Mouse (Mus musculus): Measurements from ENCODE around the gene Ppp4r4. TPM values are rescaled to one million over a fixed set of nuclear protein-coding genes. Genes with fewer than 3 reads are reported as not detected.
"Not testable (repeated sequence)": the region's sequence is repeated elsewhere in the genome, so short reads cannot be mapped to it uniquely, and the experiment has no call there.

Ppp4r4 gene
- polyA plus RNA-seq, 3 experiments from 2014 or later: 0.28 TPM; not detected in 2

DNA sequence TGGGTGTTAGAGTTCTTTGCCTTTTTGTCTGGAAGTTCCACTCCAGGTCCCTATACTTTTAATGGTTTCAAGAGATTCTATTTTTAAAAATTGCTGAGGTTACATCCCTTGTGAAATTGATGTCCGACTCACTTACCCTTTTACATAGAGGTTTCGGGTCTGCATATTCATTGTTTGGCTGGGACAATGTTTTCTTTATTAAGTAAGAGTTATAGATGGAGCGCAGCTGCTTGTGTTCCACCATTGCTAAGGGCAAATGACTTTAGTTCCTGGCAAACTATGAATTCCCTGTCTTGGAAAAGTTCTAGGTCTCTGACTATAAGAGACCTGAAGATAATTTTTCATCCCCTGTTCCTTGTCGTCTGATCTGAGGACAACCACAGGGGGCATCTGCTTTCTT, 8.3 kb downstream of the Ppp4r4 start:
- ATAC-seq: no peak

DNA sequence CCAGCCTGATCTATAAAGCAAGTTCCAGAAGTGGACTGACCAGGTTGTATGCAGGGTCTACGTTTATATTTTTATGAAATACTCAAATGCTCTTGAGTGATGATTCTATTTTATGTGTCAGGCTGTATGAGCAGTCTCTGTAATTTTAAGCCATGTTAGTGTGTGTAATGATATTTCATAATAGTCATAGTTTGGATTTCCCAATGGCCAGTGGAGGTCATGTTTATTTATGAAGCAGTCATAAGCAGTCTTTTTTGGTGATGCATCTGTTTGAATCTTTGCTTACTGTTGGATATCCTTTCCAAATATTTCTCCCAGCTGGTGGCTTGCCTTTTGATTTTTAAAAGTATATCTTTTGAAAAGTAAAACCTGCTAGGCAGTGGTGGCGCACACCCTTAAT, 11.3 kb downstream of the Ppp4r4 start:
- no peak for ATAC-seq

DNA sequence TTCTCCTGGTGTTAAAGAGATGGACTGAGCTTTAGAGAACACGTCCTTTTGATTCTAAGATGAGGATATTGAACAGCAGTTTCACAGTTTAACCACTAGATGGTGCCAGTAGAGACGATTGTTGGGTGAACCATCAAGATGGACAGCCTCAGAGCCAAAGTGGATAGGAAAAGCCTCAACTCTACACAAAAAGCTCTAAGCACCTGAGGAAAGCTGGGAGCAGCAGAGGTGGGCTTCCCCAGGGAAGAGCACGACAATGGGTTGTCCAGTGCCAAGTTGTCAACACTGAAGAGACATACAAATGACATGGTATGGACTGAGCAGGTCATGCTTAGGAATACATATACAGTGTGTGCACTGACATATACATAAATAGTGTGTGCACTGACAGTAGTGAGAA, 12.1 kb downstream of the Ppp4r4 start:
- ATAC-seq: peak; percentile 88

- no peak for ATAC-seq
These were observed 15.4 kb downstream of the Ppp4r4 start for GRCm38 (mm10) chr12:103547438-103547837.

DNA sequence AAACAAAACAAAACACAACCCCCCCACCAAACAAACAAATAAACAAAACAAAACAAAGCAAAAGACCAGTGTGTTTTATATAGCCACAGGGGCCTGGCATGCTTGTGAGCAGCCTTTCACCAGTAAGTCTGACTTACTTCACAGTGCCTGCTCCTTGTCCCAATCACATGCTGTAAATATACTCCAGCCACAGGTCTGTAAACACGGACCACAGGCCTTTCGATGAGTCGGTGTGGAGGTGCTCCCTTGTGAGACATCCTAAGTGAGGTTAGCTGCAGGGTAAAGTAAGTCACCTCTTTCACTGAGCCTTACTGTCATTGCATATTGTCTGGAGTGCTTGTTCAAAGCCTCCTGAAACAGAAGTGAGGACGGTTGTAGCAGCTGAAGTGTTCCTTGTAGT, 16.4 kb downstream of the Ppp4r4 start:
- no peak for ATAC-seq

- ATAC-seq: peak; percentile 95
These were observed 18.0 kb downstream of the Ppp4r4 start for GRCm38 (mm10) chr12:103550047-103550446.

DNA sequence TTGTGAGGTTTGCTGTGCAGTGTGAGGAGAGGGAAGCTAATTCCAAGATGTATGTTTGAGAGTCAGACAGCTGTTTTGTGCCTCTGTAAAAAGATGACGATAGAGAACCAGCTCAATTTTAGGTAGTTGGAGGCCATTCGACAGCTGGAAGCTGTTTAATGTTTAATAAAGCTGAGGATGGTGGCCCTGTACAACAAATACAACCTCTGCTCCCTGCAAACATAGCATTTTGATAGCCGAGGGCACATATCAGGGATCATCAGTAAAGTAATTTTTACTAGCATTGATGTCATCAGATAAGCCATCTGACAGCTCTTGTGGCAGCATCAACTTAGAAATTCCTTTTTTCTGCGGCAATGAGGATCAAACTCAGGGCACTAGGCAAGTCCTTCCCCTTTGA, 19.3 kb downstream of the Ppp4r4 start:
- no peak for ATAC-seq

GRCm38 (mm10) chr12:103552506-103552905, 20.4 kb downstream of the Ppp4r4 start:
- ATAC-seq: no peak

DNA sequence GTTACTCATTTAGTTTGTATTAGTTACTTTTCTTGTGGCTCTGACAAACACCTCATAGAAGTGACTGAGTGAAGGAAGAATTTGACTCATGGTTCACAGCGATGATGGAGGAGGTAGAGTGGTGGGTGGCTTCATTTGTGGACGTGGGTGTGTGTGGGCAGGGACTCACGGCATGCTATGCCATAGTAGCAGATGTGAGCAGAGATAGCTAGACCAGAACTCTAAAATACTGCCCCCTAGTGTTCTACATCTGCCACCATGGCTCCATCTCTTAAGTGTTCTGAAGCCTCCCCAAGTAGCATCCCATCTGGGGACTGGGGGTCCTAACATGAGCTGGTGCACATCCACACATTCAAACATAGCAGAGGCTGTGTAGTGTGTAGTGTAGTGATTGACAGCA, 21.4 kb downstream of the Ppp4r4 start:
- peak; percentile 10 for ATAC-seq

DNA sequence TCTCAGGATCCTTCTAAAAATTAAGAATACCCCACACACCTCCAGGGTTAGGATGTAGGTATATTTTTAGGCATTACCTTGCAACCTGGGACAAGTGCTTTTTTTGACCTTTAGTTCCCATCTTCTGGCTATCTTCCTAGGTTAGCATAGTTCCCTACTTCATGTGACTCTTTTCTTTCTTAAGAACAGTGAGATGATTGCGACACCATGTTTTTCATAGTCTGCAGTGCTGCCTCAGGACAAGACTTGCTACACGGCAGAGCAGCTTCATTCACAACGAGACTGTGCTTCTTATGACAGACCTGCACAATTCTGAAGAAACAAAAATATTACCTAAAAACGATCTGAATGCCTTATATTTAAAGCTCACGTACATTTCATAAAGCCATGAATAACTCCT, 24.8 kb downstream of the Ppp4r4 start:
- no peak for ATAC-seq

- no peak for ATAC-seq
These were observed 32.6 kb downstream of the Ppp4r4 start for GRCm38 (mm10) chr12:103564726-103565125.

GRCm38 (mm10) chr12:103565151-103565550, 33.1 kb downstream of the Ppp4r4 start:
- no peak for ATAC-seq

DNA sequence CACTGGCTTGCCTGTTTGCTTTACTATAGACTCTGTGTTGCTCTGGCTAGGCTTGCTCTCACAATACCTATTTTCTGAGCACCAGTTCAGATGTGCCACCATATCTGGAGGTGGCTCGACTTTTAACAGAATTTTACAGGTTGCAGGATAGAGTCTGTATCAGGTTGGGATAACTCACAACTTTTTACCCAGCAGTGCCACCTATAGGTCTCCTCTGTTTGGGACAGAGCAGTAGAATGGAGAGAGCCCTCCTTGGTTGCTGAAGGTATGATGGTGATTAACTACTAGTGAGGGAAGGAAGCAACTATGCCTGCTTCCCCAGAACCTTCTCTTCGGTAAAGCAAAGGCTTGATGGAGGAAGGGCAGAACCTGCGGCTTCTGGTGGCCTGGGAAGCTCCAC, 35.0 kb downstream of the Ppp4r4 start:
- ATAC-seq: no peak

- no peak for ATAC-seq
These were observed 37.6 kb downstream of the Ppp4r4 start for GRCm38 (mm10) chr12:103569690-103570089.

- ATAC-seq: not testable (repeated sequence)
These were observed 46.1 kb downstream of the Ppp4r4 start for GRCm38 (mm10) chr12:103578148-103578547.

GRCm38 (mm10) chr12:103583771-103584170, 51.7 kb downstream of the Ppp4r4 start:
- no peak for ATAC-seq

DNA sequence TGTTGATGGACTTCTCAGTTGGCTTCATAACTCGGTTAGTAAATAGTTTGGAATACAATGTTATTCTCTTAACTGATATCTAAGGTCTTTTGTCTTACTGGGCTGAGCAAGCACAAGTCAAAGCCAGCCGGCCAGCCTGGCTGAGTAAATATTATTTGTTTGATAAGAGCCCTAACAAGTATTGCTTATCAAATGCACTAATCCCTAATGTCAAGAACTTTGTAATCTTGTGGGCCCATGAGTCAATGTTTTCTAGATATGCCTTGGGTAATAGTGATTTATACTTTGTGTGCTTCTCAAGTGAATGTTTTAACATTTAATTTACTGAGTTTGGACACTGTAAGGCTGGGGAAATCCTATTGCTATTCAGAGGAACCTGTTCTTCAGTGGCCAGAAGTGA, 66.3 kb downstream of the Ppp4r4 start:
- ATAC-seq: no peak

- ATAC-seq: no peak
These were observed 68.3 kb downstream of the Ppp4r4 start for GRCm38 (mm10) chr12:103600364-103600763.

- no peak for ATAC-seq
These were observed 69.8 kb downstream of the Ppp4r4 start for GRCm38 (mm10) chr12:103601839-103602238.

DNA sequence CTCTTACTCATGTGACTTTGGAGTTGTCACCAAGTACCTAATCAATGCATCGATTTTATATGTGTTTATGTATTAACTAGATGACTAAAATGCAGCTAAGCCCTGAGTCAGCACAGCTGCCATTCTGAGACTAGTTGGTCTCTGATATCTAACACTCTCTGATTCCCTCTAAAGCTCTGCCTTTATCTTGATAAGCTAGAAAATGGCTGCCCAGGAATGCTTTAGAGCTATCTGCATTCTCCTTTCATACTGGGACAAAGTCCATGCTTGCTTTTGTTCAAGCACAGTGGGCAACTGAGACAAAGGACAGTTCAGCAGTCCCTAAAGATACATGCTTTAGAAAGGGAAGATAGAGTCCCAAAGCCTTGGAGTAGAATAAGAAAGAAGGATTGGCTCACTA, 83.1 kb downstream of the Ppp4r4 start:
- ATAC-seq: no peak

DNA sequence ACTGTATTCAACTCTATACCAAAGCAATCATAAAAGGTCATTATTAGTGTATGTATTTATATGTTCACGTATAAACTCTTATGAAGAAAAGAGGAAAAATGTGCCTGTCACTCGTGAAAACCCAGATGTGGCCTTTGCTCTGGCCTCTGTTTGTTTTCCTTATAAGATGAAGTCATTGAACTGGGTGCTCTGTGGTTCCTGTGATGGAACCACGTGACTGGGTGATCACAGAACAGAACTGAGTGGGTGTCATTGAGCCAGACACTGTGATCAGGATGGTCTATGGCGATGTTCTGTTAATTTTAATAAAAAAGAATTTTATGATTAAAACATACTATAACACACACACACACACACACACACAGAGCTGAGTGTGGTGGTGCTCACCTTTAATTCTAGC, 83.7 kb downstream of the Ppp4r4 start:
- ATAC-seq: no peak

DNA sequence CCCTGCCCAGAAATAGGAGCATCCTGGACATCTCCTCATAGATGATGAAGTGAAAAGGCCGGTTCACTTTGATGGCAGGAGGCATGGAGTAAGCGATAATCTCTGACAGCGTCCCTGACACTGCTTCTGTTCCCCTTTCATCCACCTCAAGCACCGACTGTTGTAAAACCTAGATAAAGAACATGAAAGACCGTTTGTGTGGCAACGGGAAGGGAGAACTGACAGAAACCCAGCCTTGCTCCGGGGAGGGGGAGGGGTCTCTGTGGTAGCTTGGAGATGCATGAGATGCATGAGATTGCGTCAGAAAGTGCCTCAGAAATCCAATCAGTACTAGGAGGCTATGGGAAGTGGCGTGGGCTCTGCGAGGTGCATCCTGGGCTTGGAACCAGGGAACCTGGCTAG, 84.8 kb downstream of the Ppp4r4 start:
- no peak for ATAC-seq

GRCm38 (mm10) chr12:103631203-103631612, 99.1 kb downstream of the Ppp4r4 start, which contains the start of gene Serpina10:
Gene Serpina10, minus strand, starts transcription at chr12:103631444.
- ATAC-seq: no peak

DNA sequence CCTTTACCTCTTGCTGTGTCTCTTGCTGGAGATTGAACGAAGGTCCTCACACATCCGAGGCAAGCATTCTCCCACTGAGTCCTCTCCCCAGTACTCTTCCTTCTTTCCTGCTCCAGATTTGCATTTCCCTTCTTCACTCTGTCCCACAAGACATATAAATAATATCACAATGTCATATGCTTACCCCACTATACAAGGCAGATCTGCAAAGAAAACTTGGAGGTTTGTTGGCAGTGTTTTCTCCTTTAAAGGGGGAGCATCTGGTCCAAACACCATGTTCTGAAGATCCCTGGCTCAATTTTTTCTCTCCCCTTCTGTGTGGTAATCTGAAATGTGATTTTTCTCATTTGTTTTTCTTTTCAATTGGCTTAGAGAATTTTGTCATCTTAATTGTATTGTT, 102.3 kb downstream of the Ppp4r4 start:
- no peak for ATAC-seq

DNA sequence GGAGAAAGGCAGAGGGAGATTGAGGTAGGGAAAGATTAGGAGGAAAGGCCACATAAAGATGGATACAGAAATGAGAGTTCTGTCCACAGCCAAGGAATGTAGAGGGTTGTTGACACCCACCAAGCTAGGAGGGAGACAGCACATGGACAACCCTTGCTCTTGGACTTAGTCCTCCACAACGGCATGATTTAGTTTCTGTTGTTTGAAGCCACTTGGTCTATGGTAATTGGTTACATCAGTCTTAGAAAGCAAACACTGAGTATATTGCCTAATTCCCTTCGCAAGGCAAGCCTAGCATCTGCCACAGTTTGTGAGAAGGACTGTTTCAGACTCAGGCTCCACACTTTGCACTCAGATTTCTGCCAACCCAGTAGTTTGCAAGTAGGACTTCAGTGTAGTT, 103.8 kb downstream of the Ppp4r4 start:
- ATAC-seq: no peak

- ATAC-seq: no peak
These were observed 111.3 kb downstream of the Ppp4r4 start for GRCm38 (mm10) chr12:103643336-103643735.

Data from inflammation-experienced regulatory T-cells, adult 6 months (primary cell).